Mouse (Mus musculus) v-Abl transformed pro-B cells (cell line): Measurements from ENCODE around the gene Slc9a8.

ENCODE experiments used
- in situ Hi-C, 2 experiments: fragments of 400-800 bp; cut with MboI; formaldehyde crosslinking; loops; one replicate each; pipeline ENCODE4 v1.15.1; 2025; ENCODE audit not compliant: unreplicated experiment in 2 of 2

The Slc9a8 gene

GRCm38 (mm10) chr2:167502554-167503252 is 81.2 kb downstream of the Slc9a8 start:
- in situ Hi-C loops = loop anchor here in 1 of 2 experiments (25.0 kb wide), 1 partner anchor 215 kb away; no protein-coding TSS in a partner anchor

GRCm38 (mm10) chr2:167503253-167503895 is 81.9 kb downstream of the Slc9a8 start:
- in situ Hi-C loops = loop anchor here in 1 of 2 experiments (25.0 kb wide), 1 partner anchor 216 kb away; no protein-coding TSS in a partner anchor

- in situ Hi-C loops = loop anchor here in 1 of 2 experiments (25.0 kb wide), 1 partner anchor 217 kb away; no protein-coding TSS in a partner anchor
These were observed 82.4 kb downstream of the Slc9a8 start for GRCm38 (mm10) chr2:167503896-167504349.

GRCm38 (mm10) chr2:167505127-167505526 is 83.6 kb downstream of the Slc9a8 start:
- in situ Hi-C loops = loop anchor here in 1 of 2 experiments (25.0 kb wide), 1 partner anchor 218 kb away; no protein-coding TSS in a partner anchor

- in situ Hi-C loops = loop anchor here in 1 of 2 experiments (25.0 kb wide), 1 partner anchor 219 kb away; no protein-coding TSS in a partner anchor
These were observed 85.2 kb downstream of the Slc9a8 start for GRCm38 (mm10) chr2:167506546-167507260.

GRCm38 (mm10) chr2:167507719-167508385 is 86.3 kb downstream of the Slc9a8 start:
- in situ Hi-C loops = loop anchor here in 1 of 2 experiments (25.0 kb wide), 1 partner anchor 221 kb away; no protein-coding TSS in a partner anchor

GRCm38 (mm10) chr2:167508569-167508968 is 87.1 kb downstream of the Slc9a8 start:
- in situ Hi-C loops = loop anchor here in 1 of 2 experiments (25.0 kb wide), 1 partner anchor 221 kb away; no protein-coding TSS in a partner anchor

- in situ Hi-C loops = loop anchor here (5.0 to 25.0 kb wide), 2 partner anchors 93 to 223 kb away; no protein-coding TSS in a partner anchor
These were observed 89.0 kb downstream of the Slc9a8 start for GRCm38 (mm10) chr2:167510485-167510884.

GRCm38 (mm10) chr2:167512365-167512764 is 90.9 kb downstream of the Slc9a8 start:
- in situ Hi-C loops = loop anchor here (5.0 to 25.0 kb wide), 2 partner anchors 95 to 225 kb away; no protein-coding TSS in a partner anchor

GRCm38 (mm10) chr2:167512970-167513369 is 91.5 kb downstream of the Slc9a8 start:
- in situ Hi-C loops = loop anchor here (5.0 to 25.0 kb wide), 2 partner anchors 96 to 226 kb away; no protein-coding TSS in a partner anchor

- in situ Hi-C loops = loop anchor here (5.0 to 25.0 kb wide), 2 partner anchors 97 to 227 kb away; no protein-coding TSS in a partner anchor
These were observed 93.1 kb downstream of the Slc9a8 start for GRCm38 (mm10) chr2:167514641-167515040.

GRCm38 (mm10) chr2:167515688-167516087 is 94.2 kb downstream of the Slc9a8 start:
- in situ Hi-C loops = loop anchor here in 1 of 2 experiments (25.0 kb wide), 1 partner anchor 228 kb away; no protein-coding TSS in a partner anchor

GRCm38 (mm10) chr2:167519606-167520252 is 98.2 kb downstream of the Slc9a8 start:
- in situ Hi-C loops = loop anchor here in 1 of 2 experiments (25.0 kb wide), 1 partner anchor 232 kb away; no protein-coding TSS in a partner anchor
